In genomic region chr2:73386356-73387046, GRCm38 (mm10) we compare ENCODE assay signal across 8 mouse cellular contexts. TPM values are rescaled to one million over a fixed set of nuclear protein-coding genes. Genes with fewer than 3 reads are reported as not detected.
DNase-seq lines count a peak whose midpoint lies in the region; ATAC-seq lines count a peak whose summit lies in the region.

Gpr155 (minus strand) TSS chr2:73386572.

- ATAC-seq in heart, embryonic 13.5 days (ENCODE audit: extremely low read depth, insufficient number of reproducible peaks, low FRiP score, low TSS enrichment): peak; percentile 99
- ATAC-seq in liver, embryonic 12.5 days: peak; percentile 97
- peak; percentile 98 for ATAC-seq in stomach, embryonic 15.5 days (ENCODE audit: insufficient read depth, low FRiP score, low read depth)

- H3K9me3 ChIP-seq in heart, embryonic 13.5 days: no peaks in the 10 kb centered on the region
- H3K9me3 ChIP-seq in liver, embryonic 12.5 days (replicated peaks): no peaks in the 10 kb centered on the region
- no peaks in the 10 kb centered on the region for H3K9me3 ChIP-seq in stomach, embryonic 15.5 days

- peak; percentile 99 for DNase-seq in CD4-positive, CD25-positive, alpha-beta regulatory T cell, adult 2 months (ENCODE audit: low read depth, low spot score)
- peak; percentile 46 for DNase-seq in fat pad, adult 2 months (ENCODE audit: extremely low read depth, low read depth, low spot score)
- DNase-seq in kidney, postnatal 10 days: peak; percentile 100
- DNase-seq in natural killer cell, adult 2 months (ENCODE audit: low spot score in 2 of 2): peak; percentile 99 to 100

- peak within 1 kb of the TSS; percentile 98 for H3K4me2 ChIP-seq in heart, embryonic 13.5 days
- H3K4me2 ChIP-seq in liver, embryonic 12.5 days: peak within 1 kb of the TSS; percentile 99
- peak within 1 kb of the TSS; percentile 98 for H3K4me2 ChIP-seq in stomach, embryonic 15.5 days

- WGBS in heart, embryonic 13.5 days: under 1% methylated on average over 36 of the region's 44 CpGs
- under 1% methylated on average over 44 of the region's 44 CpGs for WGBS in liver, embryonic 12.5 days (ENCODE audit: insufficient replicate concordance)
- WGBS in stomach, embryonic 15.5 days: under 1% methylated on average over 44 of the region's 44 CpGs

- H3K4me1 ChIP-seq in brown adipose tissue, adult 24 weeks (ENCODE audit: control insufficient read depth, insufficient read depth, insufficient read length, low read length): no peaks in the 10 kb centered on the region
- peaks cover 8% of the 10 kb centered on the region; the same call in 1 of the 2 replicates for H3K4me1 ChIP-seq in heart, embryonic 13.5 days
- peaks cover 28% of the 10 kb centered on the region for H3K4me1 ChIP-seq in liver, embryonic 12.5 days
- H3K4me1 ChIP-seq in stomach, embryonic 15.5 days: 0 out of 2 replicates have a peak, but pooled peaks cover 4% of the 10 kb centered on the region

- H3K27me3 ChIP-seq in heart, embryonic 13.5 days (replicated peaks): no peaks in the 10 kb centered on the region
- H3K27me3 ChIP-seq in liver, embryonic 12.5 days (replicated peaks): 0 out of 2 replicates have a peak, but pooled peaks cover 6% of the 10 kb centered on the region
- no peaks in the 10 kb centered on the region for H3K27me3 ChIP-seq in stomach, embryonic 15.5 days (replicated peaks)

- H3K9ac ChIP-seq in heart, embryonic 13.5 days: peak within 1 kb of the TSS; percentile 83
- peak within 1 kb of the TSS; percentile 84 for H3K9ac ChIP-seq in liver, embryonic 12.5 days
- peak within 1 kb of the TSS; percentile 42 for H3K9ac ChIP-seq in stomach, embryonic 15.5 days

- peak within 1 kb of the TSS; percentile 76 for H3K27ac ChIP-seq in brown adipose tissue, adult 24 weeks (replicated peaks; ENCODE audit: low read depth, low read length)
- H3K27ac ChIP-seq in heart, embryonic 13.5 days (replicated peaks): peak within 1 kb of the TSS; percentile 72
- peak within 1 kb of the TSS; percentile 87 for H3K27ac ChIP-seq in liver, embryonic 12.5 days
- H3K27ac ChIP-seq in stomach, embryonic 15.5 days: peak within 1 kb of the TSS; percentile 71

- no peaks in the 10 kb centered on the region for H3K36me3 ChIP-seq in heart, embryonic 13.5 days
- peaks cover 9% of the 10 kb centered on the region for H3K36me3 ChIP-seq in liver, embryonic 12.5 days
- H3K36me3 ChIP-seq in stomach, embryonic 15.5 days: no peaks in the 10 kb centered on the region

- H3K4me3 ChIP-seq in brown adipose tissue, adult 24 weeks (ENCODE audit: insufficient read depth, low read depth, low read length): peak within 1 kb of the TSS; percentile 76
- peak within 1 kb of the TSS; percentile 76 for H3K4me3 ChIP-seq in heart, embryonic 13.5 days
- peak within 1 kb of the TSS; percentile 81 for H3K4me3 ChIP-seq in liver, embryonic 12.5 days
- peak within 1 kb of the TSS; percentile 61 for H3K4me3 ChIP-seq in stomach, embryonic 15.5 days (replicated peaks)

RNA-seq across cellular contexts. Expression of gene Gpr155, which starts in this region (rescaled TPM):
- 3.8 and 4.0 TPM in 2 replicates for polyA plus RNA-seq in brown adipose tissue, adult 24 weeks (2012; ENCODE audit: insufficient read depth, insufficient read length, missing spikeins)
- 4.8 and 4.9 TPM in 2 replicates for polyA plus RNA-seq in heart, embryonic 13.5 days (2015; fragmentation: Nextera tagmentation; extraction: Ambion mirVana)
- 8.7 and 9.2 TPM in 2 replicates for polyA plus RNA-seq in liver, embryonic 12.5 days (2016; fragmentation: Nextera tagmentation; extraction: Ambion mirVana)
- polyA plus RNA-seq in stomach, embryonic 15.5 days (2015; fragmentation: Nextera tagmentation; extraction: Ambion mirVana): 4.1 and 6.0 TPM in 2 replicates

Comparison
In these comparisons a context has a peak if more than half of its experiments do, and no peak if none do; other contexts are left out.
1. Peak in every context shown above with its lines: DNase-seq, ATAC-seq, H3K4me3 ChIP-seq and H3K27ac ChIP-seq.
2. DNase-seq: peak in every context shown above with its lines; median percentile 100 in kidney, postnatal 10 days; 100 in natural killer cell, adult 2 months; 99 in CD4-positive, CD25-positive, alpha-beta regulatory T cell, adult 2 months; 46 in fat pad, adult 2 months.